Mouse (Mus musculus) embryonic stem cell, embryonic (primary cell): ENCODE measurements around the gene Nanos3.

Experiments used
- CTCF ChIA-PET, 4 experiments: fragments of 300-600 bp in 2 of 4; fragments of 350-600 bp in 2 of 4; sonication (Branson Sonifier 250); formaldehyde crosslinking; loops; one replicate each; lab custom pipeline; 2022; ENCODE audit warnings: inconsistent platforms in 2 of 4; lab: Charles Lee
- POLR2A ChIA-PET, 4 experiments: fragments of 300-600 bp in 2 of 4; fragments of 350-600 bp in 2 of 4; sonication (Branson Sonifier 250); formaldehyde crosslinking; loops; one replicate each; lab custom pipeline; 2022; ENCODE audit warnings: antibody characterized with exemption in 4 of 4, inconsistent platforms in 1 of 4; lab: Charles Lee

Nanos3 gene

GRCm38 (mm10) chr8:84185117-84185516 lies at the start of gene Nanos3:
Gene Nanos3 (minus strand): TSS chr8:84185217.
- POLR2A ChIA-PET: interaction anchor here in 3 of 4 experiments (0.6 to 1.9 kb wide), 8 partner anchors 9 to 516 kb away, joined by 3 to 5 read pairs (median 3); partner anchors contain the start of gene Lyl1 (in 1 of the 3)
- CTCF ChIA-PET: interaction anchor here (0.6 to 11.3 kb wide), 7 partner anchors 9 to 436 kb away, joined by 3 to 152 read pairs (median 3); no protein-coding TSS in a partner anchor

DNA sequence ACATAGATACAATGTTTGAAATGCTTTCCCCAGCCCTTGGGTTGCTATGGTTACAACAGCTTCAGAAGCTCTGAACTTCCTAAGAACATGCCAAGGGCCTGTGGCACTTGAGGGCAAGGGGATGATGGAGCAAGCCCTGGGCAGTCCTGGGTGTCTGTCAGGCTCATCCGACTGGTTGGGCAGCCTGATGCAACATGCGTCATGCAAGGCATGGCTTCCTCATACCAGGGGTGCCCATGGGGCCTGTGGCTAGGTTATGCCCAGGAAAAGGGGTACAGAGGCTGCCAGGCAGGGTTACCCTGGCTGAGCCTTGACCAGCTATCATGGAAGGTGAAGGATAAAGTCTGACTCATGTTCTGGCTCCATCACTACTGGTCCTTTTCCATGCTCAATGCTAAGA lies 48.0 kb upstream of the Nanos3 start:
- CTCF ChIA-PET: interaction anchor here in 2 of 4 experiments (0.7 to 3.0 kb wide), 2 partner anchors 23 to 423 kb away, joined by 8 to 22 read pairs; no protein-coding TSS in a partner anchor
- POLR2A ChIA-PET: interaction anchor here in 3 of 4 experiments (0.6 to 3.2 kb wide), 12 partner anchors 8 to 155 kb away, joined by 3 to 18 read pairs (median 4); partner anchors contain the start of gene Mri1 (in 2 of the 3)

- POLR2A ChIA-PET: interaction anchor here in 3 of 4 experiments (0.6 to 3.0 kb wide), 17 partner anchors 10 to 616 kb away, joined by 3 to 18 read pairs (median 4); partner anchors contain the start of genes Mri1 (in 2 of the 3), Calr (in 1 of the 3), Ccdc130 (in 1 of the 3) and Rfx1 (in 1 of the 3)
Observed at GRCm38 (mm10) chr8:84230735-84231134, 45.7 kb upstream of the Nanos3 start.

DNA sequence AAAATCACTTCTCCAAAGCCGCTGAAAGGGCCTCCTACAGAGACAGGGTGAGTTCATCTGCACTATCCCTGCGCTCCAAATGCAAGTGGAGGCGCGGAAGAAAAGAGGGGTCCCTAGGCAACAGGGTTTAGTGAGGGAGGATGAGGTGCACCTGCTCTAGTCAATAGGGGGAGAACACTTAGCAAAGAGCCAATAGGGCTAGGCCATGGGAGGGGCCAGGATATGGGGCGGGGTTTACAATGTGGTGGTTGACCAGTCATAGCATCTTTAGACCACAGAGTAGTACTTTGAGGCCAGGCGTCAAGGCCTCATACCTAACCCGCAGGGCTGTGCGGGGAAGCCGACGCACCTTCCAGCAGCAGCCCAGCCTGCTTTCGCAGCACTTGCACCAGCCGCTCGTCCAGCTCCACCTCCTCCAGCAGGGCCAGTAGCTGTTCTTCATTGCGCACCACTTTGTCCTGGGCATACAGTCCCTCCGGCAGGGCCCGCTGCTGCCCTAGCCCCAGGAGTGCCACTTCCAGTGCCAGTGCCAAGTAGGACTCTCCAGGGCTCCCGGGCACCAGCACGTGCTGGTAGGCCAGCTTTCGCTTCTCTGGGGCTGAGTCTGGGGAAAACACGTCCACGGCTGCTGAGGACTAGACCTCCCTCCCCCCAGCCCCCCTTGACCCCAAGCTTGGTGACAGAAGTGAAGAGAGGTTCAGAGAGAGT lies 38.5 kb upstream of the Nanos3 start:
- ChIA-PET CTCF (interaction anchor here in 2 of 4 experiments (0.6 to 2.0 kb wide), 5 partner anchors 9 to 211 kb away, joined by 3 to 6 read pairs (median 4); no protein-coding TSS in a partner anchor), POLR2A (interaction anchor here in 3 of 4 experiments (0.5 to 2.8 kb wide), 14 partner anchors 9 to 436 kb away, joined by 3 to 9 read pairs (median 4); partner anchors contain the start of gene Dcaf15 (in 1 of the 3))

More at GRCm38 (mm10) chr8:84230735-84231134, 45.7 kb upstream of the Nanos3 start:
- CTCF ChIA-PET: interaction anchor here (0.5 to 3.0 kb wide), 68 partner anchors 8 to 403 kb away, joined by 3 to 24 read pairs (median 4); partner anchors contain the start of genes Ccdc130 (in 2 of the 4), Asf1b (in 1 of the 4), Nanos3 (in 1 of the 4) and Rln3 (in 1 of the 4)

DNA sequence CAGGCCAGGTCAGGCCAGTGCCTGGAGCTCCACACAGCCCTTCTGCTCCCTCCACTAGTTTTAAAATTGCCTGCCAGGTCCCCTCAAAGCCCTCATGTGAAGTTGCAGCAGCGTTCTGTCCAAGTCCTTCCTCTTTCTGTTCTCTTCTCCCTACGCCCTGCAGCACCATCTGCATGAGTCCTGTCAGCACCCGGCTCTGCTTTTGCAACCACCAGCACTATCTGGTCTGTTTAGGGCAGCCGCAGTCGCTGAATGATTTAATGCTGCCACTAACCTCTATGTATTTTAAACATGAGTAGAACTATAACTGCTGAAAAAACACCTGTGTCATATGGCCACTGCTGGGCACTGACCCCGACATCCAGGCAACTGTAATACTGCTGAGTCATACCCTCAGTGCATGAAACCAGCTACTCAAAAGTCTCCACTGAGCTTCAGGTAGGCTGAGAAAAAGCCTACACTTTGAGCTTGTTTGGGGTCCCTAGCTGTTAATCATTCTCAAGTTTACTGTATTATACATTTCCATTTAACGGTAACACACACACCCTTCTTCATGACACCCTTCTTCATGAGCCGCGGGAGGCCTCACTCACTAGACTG lies 37.6 kb upstream of the Nanos3 start:
- ChIA-PET POLR2A (interaction anchor here in 3 of 4 experiments (0.6 to 3.0 kb wide), 16 partner anchors 9 to 156 kb away, joined by 3 to 13 read pairs (median 3); partner anchors contain the start of gene Rfx1 (in 1 of the 3)), CTCF (interaction anchor here in 3 of 4 experiments (0.6 to 2.0 kb wide), 9 partner anchors 8 to 207 kb away, joined by 3 to 6 read pairs (median 4); no protein-coding TSS in a partner anchor)

DNA sequence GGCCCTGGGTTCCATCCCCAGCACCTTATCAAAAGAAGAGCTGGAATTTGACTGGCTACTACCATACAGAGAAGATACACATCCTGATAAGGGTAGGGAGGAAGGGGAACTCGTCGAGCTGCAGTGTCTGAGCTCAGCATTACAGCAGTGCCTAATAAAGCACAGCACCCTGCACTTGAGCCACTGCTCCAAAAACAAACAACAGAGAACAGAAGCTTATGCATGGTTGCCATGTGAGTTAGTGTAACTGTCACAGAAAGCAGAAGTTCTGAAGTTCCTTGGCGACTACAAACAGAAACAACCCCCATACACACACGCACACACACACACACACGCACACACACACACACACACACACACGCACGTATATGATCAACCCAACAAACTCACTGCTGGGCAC lies 35.1 kb upstream of the Nanos3 start:
- ChIA-PET POLR2A (interaction anchor here in 3 of 4 experiments (0.7 to 3.0 kb wide), 14 partner anchors 9 to 222 kb away, joined by 3 to 13 read pairs (median 4); no protein-coding TSS in a partner anchor), CTCF (interaction anchor here in 3 of 4 experiments (0.9 to 2.0 kb wide), 4 partner anchors 10 to 11 kb away, joined by 3 to 6 read pairs (median 6); no protein-coding TSS in a partner anchor)

DNA sequence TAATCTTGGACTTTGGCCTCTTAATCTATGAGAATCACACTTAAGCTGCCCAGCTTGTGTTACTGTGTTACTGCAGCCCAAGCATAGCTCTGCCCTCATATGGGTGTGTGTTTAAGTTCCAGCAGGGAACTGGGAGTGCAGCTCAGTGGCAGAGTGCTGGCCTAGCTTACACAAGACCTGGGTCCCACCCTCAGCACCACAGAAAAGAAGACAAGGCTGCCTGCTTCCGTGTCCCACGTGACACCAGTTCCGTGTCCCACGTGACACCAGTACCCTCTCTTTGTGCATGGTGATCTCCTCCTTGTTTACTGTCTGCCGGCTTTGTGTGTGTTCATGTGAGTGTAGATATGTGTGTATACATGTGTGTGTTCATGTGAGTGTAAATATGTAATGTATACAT lies 33.1 kb upstream of the Nanos3 start:
- CTCF ChIA-PET: interaction anchor here in 2 of 4 experiments (0.5 to 2.2 kb wide), 5 partner anchors 8 to 948 kb away, joined by 3 to 11 read pairs (median 6); no protein-coding TSS in a partner anchor
- POLR2A ChIA-PET: interaction anchor here in 3 of 4 experiments (0.7 to 2.8 kb wide), 14 partner anchors 8 to 441 kb away, joined by 3 to 14 read pairs (median 3); partner anchors contain the start of genes Asf1b (in 1 of the 3), Ccdc130 (in 1 of the 3) and Gm10644 (in 1 of the 3)

GRCm38 (mm10) chr8:84217206-84217605 lies 32.2 kb upstream of the Nanos3 start:
- ChIA-PET CTCF (interaction anchor here in 3 of 4 experiments (0.6 to 2.2 kb wide), 5 partner anchors 9 to 209 kb away, joined by 3 to 6 read pairs (median 4); no protein-coding TSS in a partner anchor), POLR2A (interaction anchor here (0.6 to 2.8 kb wide), 14 partner anchors 10 to 262 kb away, joined by 3 to 14 read pairs (median 4); partner anchors contain the start of genes 1700067K01Rik (in 1 of the 4), Asf1b (in 1 of the 4) and Gm10644 (in 1 of the 4))

DNA sequence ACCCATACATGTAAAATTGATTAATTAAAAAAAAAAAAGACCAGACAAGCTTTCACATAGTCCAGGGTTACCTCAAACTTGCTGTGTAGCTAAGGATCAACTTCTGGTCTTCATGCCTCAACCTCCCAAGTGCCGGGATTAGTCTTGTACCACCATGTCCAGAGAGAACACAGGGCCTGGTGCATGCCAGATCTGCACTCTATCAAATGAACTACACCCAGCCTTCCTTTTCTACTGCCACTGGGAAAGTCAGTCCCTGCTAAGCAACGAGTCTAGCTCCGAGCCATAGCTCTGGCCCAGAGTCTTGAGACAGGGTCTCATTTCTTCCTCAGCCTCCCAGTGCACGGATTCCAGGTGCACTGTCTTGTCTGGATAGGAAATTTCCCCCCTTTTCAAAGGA lies 28.3 kb upstream of the Nanos3 start:
- POLR2A ChIA-PET: interaction anchor here in 2 of 4 experiments (0.9 to 2.1 kb wide), 9 partner anchors 11 to 203 kb away, joined by 3 to 6 read pairs (median 3); no protein-coding TSS in a partner anchor
- CTCF ChIA-PET: interaction anchor here in 3 of 4 experiments (0.6 to 10.9 kb wide), 7 partner anchors 9 to 200 kb away, joined by 3 to 152 read pairs (median 4); partner anchors contain the start of gene Nanos3 (in 1 of the 3)

DNA sequence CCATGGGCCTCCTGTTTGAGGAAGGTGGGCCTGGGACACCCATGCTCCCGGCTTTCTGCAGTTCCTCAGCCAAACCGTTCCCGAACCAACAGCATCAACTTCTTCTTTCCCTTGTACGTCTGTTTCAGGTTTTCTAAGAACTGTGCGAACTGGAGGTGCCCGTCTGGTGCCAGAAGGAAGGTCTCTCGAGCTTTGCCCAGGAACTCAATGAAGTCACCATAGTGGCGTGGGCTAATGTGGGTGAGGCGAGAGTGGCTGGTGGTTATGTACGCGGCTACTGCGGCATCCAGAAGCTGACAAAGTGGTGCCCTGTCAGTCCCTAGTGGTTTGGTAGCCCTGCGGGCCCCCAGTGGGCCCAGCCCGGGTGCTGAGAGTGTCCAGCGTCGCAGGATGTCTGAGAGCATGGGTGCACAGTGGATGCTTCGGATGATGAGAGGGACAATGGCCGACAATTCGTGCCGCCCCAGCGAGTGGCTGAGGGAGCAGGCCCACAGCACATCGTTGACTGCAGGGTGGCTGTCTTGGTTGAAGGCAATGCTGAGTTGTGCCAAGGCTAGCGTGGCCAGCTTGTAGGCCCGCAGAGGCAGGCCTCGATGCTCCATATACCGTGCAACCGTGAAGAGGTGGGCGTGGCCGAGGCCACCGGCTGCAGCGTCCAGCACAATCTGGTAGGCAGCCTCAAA lies 27.0 kb upstream of the Nanos3 start:
- POLR2A ChIA-PET: interaction anchor here in 3 of 4 experiments (0.6 to 7.2 kb wide), 11 partner anchors 10 to 107 kb away, joined by 3 to 94 read pairs (median 4); partner anchors contain the start of genes Ccdc130 (in 1 of the 3) and Dcaf15 (in 1 of the 3)
- CTCF ChIA-PET: interaction anchor here in 3 of 4 experiments (0.6 to 10.9 kb wide), 5 partner anchors 11 to 200 kb away, joined by 3 to 152 read pairs (median 3); partner anchors contain the start of genes 2210011C24Rik (in 1 of the 3) and Nanos3 (in 1 of the 3)

- CTCF ChIA-PET: interaction anchor here in 3 of 4 experiments (0.5 to 10.9 kb wide), 10 partner anchors 10 to 380 kb away, joined by 3 to 152 read pairs (median 4); partner anchors contain the start of genes 2210011C24Rik (in 1 of the 3), Mri1 (in 1 of the 3) and Nanos3 (in 1 of the 3)
- POLR2A ChIA-PET: interaction anchor here in 3 of 4 experiments (0.7 to 7.2 kb wide), 13 partner anchors 9 to 59 kb away, joined by 3 to 94 read pairs (median 4); partner anchors contain the start of gene Ccdc130 (in 1 of the 3)
Observed at GRCm38 (mm10) chr8:84211202-84211601, 26.2 kb upstream of the Nanos3 start.

- CTCF ChIA-PET: interaction anchor here (0.5 to 10.9 kb wide), 79 partner anchors 8 to 1169 kb away, joined by 3 to 152 read pairs (median 5); partner anchors contain the start of genes Mri1 (in 2 of the 4), Asf1b (in 1 of the 4), Ccdc130 (in 1 of the 4) and Dcaf15 (in 1 of the 4)
- POLR2A ChIA-PET: interaction anchor here in 3 of 4 experiments (0.6 to 7.2 kb wide), 40 partner anchors 8 to 348 kb away, joined by 3 to 94 read pairs (median 4); partner anchors contain the start of genes Dcaf15 (in 2 of the 3), Asf1b (in 1 of the 3), Ccdc130 (in 1 of the 3) and Gm10644 (in 1 of the 3)
Observed at GRCm38 (mm10) chr8:84210167-84210791, 25.3 kb upstream of the Nanos3 start.

DNA sequence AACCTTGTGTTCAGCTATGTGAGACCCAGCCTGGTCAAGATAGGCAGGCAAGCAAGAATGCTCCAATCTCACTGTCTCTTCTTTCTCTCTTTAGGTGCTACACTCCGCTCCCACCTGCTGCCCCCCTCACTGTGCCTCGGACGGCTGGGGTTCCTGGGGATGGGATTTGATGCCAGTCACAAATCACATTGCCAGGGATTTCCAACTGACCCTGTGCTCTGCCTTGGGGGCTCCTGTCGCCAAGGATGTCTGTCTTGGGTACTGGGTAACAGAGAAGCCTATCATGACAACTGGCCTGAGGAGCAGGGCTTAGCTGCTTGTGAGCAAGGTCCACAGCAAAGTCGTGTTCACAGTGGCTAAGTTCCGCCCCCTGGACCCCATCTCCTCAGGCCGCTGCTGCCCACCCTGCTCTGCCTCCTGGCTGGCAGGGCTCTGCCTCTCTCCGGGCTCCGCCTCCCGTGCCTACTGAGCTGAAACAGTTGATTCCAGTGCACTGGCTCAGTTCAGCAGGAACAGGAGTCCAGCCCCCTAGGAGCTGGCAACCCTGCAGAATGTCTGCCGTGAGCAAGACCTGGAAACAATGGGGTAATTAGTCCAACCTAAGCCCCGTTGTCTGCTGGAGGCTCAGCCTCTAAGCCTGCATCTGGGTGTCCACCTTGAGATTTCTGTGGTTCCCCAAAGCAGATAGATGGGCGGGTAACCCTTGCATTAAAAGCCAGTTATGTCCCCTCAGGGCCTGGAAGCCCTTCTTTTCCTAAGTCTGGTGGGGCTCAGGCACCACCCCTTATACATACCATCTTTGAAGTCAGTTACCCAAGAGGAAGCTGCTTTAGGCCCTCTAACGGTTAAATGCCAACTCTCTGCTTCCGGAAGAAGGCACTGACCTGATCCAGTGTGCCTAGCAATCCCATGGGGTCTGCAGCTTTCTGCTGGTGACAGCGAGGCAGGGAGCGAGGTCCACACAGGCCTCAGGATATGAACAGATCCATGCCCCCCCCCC lies 23.7 kb upstream of the Nanos3 start:
- ChIA-PET CTCF (interaction anchor here in 3 of 4 experiments (0.5 to 10.9 kb wide), 9 partner anchors 8 to 282 kb away, joined by 3 to 152 read pairs (median 4); partner anchors contain the start of genes Il27ra (in 1 of the 3) and Nanos3 (in 1 of the 3)), POLR2A (interaction anchor here (0.6 to 7.2 kb wide), 24 partner anchors 7 to 494 kb away, joined by 3 to 94 read pairs (median 4); partner anchors contain the start of genes Ccdc130 (in 1 of the 4) and Ddx39 (in 1 of the 4))

GRCm38 (mm10) chr8:84207811-84208210 lies 22.8 kb upstream of the Nanos3 start:
- CTCF ChIA-PET: interaction anchor here (0.6 to 10.9 kb wide), 13 partner anchors 9 to 585 kb away, joined by 3 to 152 read pairs (median 4); partner anchors contain the start of genes Il27ra (in 1 of the 4) and Nanos3 (in 1 of the 4)
- POLR2A ChIA-PET: interaction anchor here in 3 of 4 experiments (0.5 to 7.2 kb wide), 17 partner anchors 10 to 493 kb away, joined by 3 to 94 read pairs (median 4); partner anchors contain the start of genes Ddx39 (in 1 of the 3) and Mri1 (in 1 of the 3)
